8 mouse cellular contexts compared by ENCODE assay signal in the genomic region with DNA sequence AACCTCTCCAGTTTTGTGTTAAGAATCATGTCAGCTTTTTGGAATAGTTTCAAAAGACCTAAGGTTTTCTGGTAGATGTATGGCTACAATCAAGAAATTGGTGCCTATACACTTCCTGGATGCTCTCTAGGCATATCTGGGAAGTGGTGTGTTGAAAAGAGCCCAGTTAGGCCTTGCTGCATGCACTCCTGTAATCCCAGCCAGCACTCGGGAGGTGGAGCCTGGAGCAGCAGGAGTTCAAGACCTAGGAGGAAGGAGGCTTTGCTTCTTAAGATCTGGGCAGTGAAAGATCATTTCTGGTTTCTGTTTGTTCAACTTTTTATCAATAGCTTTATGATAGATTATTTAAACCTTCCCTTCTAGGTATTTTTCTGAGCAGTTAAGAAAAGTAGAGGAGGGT. TPM values are rescaled to one million over a fixed set of nuclear protein-coding genes. Genes with fewer than 3 reads are reported as not detected.
DNase-seq lines count a peak whose midpoint lies in the region; ATAC-seq and TF ChIP-seq lines count a peak whose summit lies in the region.

No protein-coding gene starts in this region.

- peak overlapping the region; percentile 77 for H3K4me2 ChIP-seq in forebrain, embryonic 14.5 days (ENCODE audit: low read length)
- H3K4me2 ChIP-seq in liver, embryonic 13.5 days = peak overlapping the region; percentile 88

- intact Hi-C loops in gastrocnemius, adult 2 months (cut with DNase I) = no loop called here

- peak overlapping the region; percentile 95 for H3K4me3 ChIP-seq in erythroblast, embryonic 14.5 days (replicated peaks)
- peak overlapping the region; percentile 93 for H3K4me3 ChIP-seq in E14TG2a.4 (replicated peaks; ENCODE audit: low read length)
- H3K4me3 ChIP-seq in forebrain, embryonic 14.5 days (ENCODE audit: low read depth, low read length) = peak overlapping the region; percentile 95
- peak overlapping the region; percentile 93 for H3K4me3 ChIP-seq in liver, embryonic 13.5 days (replicated peaks)
- H3K4me3 ChIP-seq in gastrocnemius, adult 2 months = no peak overlapping the region

- peak overlapping the region; percentile 94; the same call in 1 of the 2 replicates for H3K9ac ChIP-seq in forebrain, embryonic 14.5 days (ENCODE audit: low read length)
- peak overlapping the region; percentile 93 for H3K9ac ChIP-seq in liver, embryonic 13.5 days

- WGBS in forebrain, embryonic 14.5 days = 0% methylated on average over 1 of the region's 1 CpGs
- WGBS in liver, embryonic 13.5 days (ENCODE audit: insufficient replicate concordance) = 25% methylated on average over 1 of the region's 1 CpGs

- H3K27ac ChIP-seq in forebrain, embryonic 14.5 days (ENCODE audit: low read depth, low read length) = no peak overlapping the region
- no peak overlapping the region for H3K27ac ChIP-seq in liver, embryonic 13.5 days
- H3K27ac ChIP-seq in gastrocnemius, adult 2 months = no peak overlapping the region

- ATAC-seq in erythroblast, adult 5-6 weeks (replicated peaks; ENCODE audit: low FRiP score, poor library complexity, severe bottlenecking) = no peak
- ATAC-seq in forebrain, embryonic 14.5 days = no peak
- no peak for ATAC-seq in liver, embryonic 13.5 days (ENCODE audit: low read depth)

- peaks cover 5% of the 10 kb centered on the region for H3K27me3 ChIP-seq in erythroblast, embryonic 14.5 days (ENCODE audit: control insufficient read depth)
- H3K27me3 ChIP-seq in E14TG2a.4 (ENCODE audit: insufficient read depth, low read length) = no peaks in the 10 kb centered on the region
- H3K27me3 ChIP-seq in forebrain, embryonic 14.5 days (replicated peaks; ENCODE audit: control insufficient read depth, insufficient read depth, low read length) = no peaks in the 10 kb centered on the region
- H3K27me3 ChIP-seq in liver, embryonic 13.5 days = no peaks in the 10 kb centered on the region

- peaks cover 34% of the 10 kb centered on the region for H3K4me1 ChIP-seq in erythroblast, embryonic 14.5 days (ENCODE audit: control insufficient read depth)
- H3K4me1 ChIP-seq in E14TG2a.4 (replicated peaks; ENCODE audit: low read depth, low read length) = peaks cover 78% of the 10 kb centered on the region
- H3K4me1 ChIP-seq in forebrain, embryonic 14.5 days (ENCODE audit: control insufficient read depth, insufficient read depth, low read length) = peaks cover 17% of the 10 kb centered on the region
- peaks cover 57% of the 10 kb centered on the region for H3K4me1 ChIP-seq in liver, embryonic 13.5 days (replicated peaks)

- no peaks in the 10 kb centered on the region for H3K9me3 ChIP-seq in erythroblast, embryonic 14.5 days (ENCODE audit: control insufficient read depth, low read length)
- H3K9me3 ChIP-seq in E14TG2a.4 (ENCODE audit: low read length) = no peaks in the 10 kb centered on the region
- no peaks in the 10 kb centered on the region for H3K9me3 ChIP-seq in forebrain, embryonic 14.5 days (replicated peaks; ENCODE audit: control insufficient read depth, low read length)
- no peaks in the 10 kb centered on the region for H3K9me3 ChIP-seq in liver, embryonic 13.5 days (replicated peaks)

- no peak for TF ChIP-seq CTCF in E14TG2a.4 (conservative IDR thresholded peaks at IDR 0.05; ENCODE audit: low read length)
- TF ChIP-seq CTCF in gastrocnemius, adult 2 months (IDR thresholded peaks at IDR 0.05) = no peak

- no peak for DNase-seq in forebrain, embryonic 14.5 days (ENCODE audit: low spot score)
- no peak for DNase-seq in liver, embryonic 13.5 days
- no peak for DNase-seq in thymus, adult 18-20 months
- no peak for DNase-seq in gastrocnemius, adult 2 months
- DNase-seq in cerebellum, postnatal 14 days = no peak

- H3K36me3 ChIP-seq in erythroblast, embryonic 14.5 days (ENCODE audit: control insufficient read depth) = peaks cover 34% of the 10 kb centered on the region
- peaks cover 41% of the 10 kb centered on the region for H3K36me3 ChIP-seq in E14TG2a.4 (ENCODE audit: insufficient read depth, low read length)
- H3K36me3 ChIP-seq in forebrain, embryonic 14.5 days (ENCODE audit: control insufficient read depth, insufficient read depth, low read length) = peaks cover 6% of the 10 kb centered on the region
- peaks cover 19% of the 10 kb centered on the region for H3K36me3 ChIP-seq in liver, embryonic 13.5 days

RNA-seq across cellular contexts. Expression of a gene that starts 1.8 kb away (rescaled TPM):
- polyA plus RNA-seq in erythroblast, embryonic 14.5 days (2012) = 1.5 and 2.7 TPM in 2 replicates
- total RNA-seq in erythroblast, adult 5-6 weeks (2015; ENCODE audit: low replicate concordance) = 13.6 and 14.4 TPM in 2 replicates
- 22.0 and 32.9 TPM in 2 replicates for total RNA-seq in erythroblast, adult 5-6 weeks (2017; ENCODE audit: low replicate concordance)
- polyA plus RNA-seq in forebrain, embryonic 14.5 days (2014; fragmentation: Nextera tagmentation; extraction: Ambion mirVana) = 94.8 and 99.7 TPM in 2 replicates
- 47.5 and 51.9 TPM in 2 replicates for polyA plus RNA-seq in liver, embryonic 13.5 days (2015; fragmentation: Nextera tagmentation; extraction: Ambion mirVana)
- total RNA-seq in gastrocnemius, adult 2 months (2021) = 10 to 100 TPM; 35.0 to 42.0 TPM

RNA-seq across cellular contexts. Expression of a gene that starts 13.3 kb away (rescaled TPM):
- polyA plus RNA-seq in erythroblast, embryonic 14.5 days (2012) = 1.4 TPM in 2 replicates
- total RNA-seq in erythroblast, adult 5-6 weeks (2015; ENCODE audit: low replicate concordance) = 1.3 and 12.3 TPM in 2 replicates
- 10.2 and 16.3 TPM in 2 replicates for total RNA-seq in erythroblast, adult 5-6 weeks (2017; ENCODE audit: low replicate concordance)
- 17.6 and 21.6 TPM in 2 replicates for polyA plus RNA-seq in forebrain, embryonic 14.5 days (2014; fragmentation: Nextera tagmentation; extraction: Ambion mirVana)
- 9.7 and 10.6 TPM in 2 replicates for polyA plus RNA-seq in liver, embryonic 13.5 days (2015; fragmentation: Nextera tagmentation; extraction: Ambion mirVana)
- 10 to 100 TPM; 11.1 to 13.6 TPM for total RNA-seq in gastrocnemius, adult 2 months (2021)

RNA-seq across cellular contexts. Expression of a gene that starts 39.1 kb away (rescaled TPM):
- 3.7 and 4.6 TPM in 2 replicates for polyA plus RNA-seq in erythroblast, embryonic 14.5 days (2012)
- 27.0 and 27.1 TPM in 2 replicates for total RNA-seq in erythroblast, adult 5-6 weeks (2015; ENCODE audit: low replicate concordance)
- 26.5 and 32.5 TPM in 2 replicates for total RNA-seq in erythroblast, adult 5-6 weeks (2017; ENCODE audit: low replicate concordance)
- polyA plus RNA-seq in forebrain, embryonic 14.5 days (2014; fragmentation: Nextera tagmentation; extraction: Ambion mirVana) = 28.0 and 38.6 TPM in 2 replicates
- polyA plus RNA-seq in liver, embryonic 13.5 days (2015; fragmentation: Nextera tagmentation; extraction: Ambion mirVana) = 19.2 and 20.2 TPM in 2 replicates
- 100 to 1,000 TPM; 395 to 484 TPM for total RNA-seq in gastrocnemius, adult 2 months (2021)

RNA-seq across cellular contexts. Expression of a gene that starts 59.0 kb away (rescaled TPM):
- 0.20 TPM in 1 of 2 replicates, not detected in the other for polyA plus RNA-seq in erythroblast, embryonic 14.5 days (2012)
- not detected in 2 replicates for total RNA-seq in erythroblast, adult 5-6 weeks (2015; ENCODE audit: low replicate concordance)
- total RNA-seq in erythroblast, adult 5-6 weeks (2017; ENCODE audit: low replicate concordance) = not detected in 2 replicates
- 14.7 and 15.0 TPM in 2 replicates for polyA plus RNA-seq in forebrain, embryonic 14.5 days (2014; fragmentation: Nextera tagmentation; extraction: Ambion mirVana)
- 19.7 and 20.0 TPM in 2 replicates for polyA plus RNA-seq in liver, embryonic 13.5 days (2015; fragmentation: Nextera tagmentation; extraction: Ambion mirVana)
- total RNA-seq in gastrocnemius, adult 2 months (2021) = 10 to 100 TPM; 21.4 to 31.0 TPM

Comparison
In these comparisons a context has a peak if more than half of its experiments do, and no peak if none do; other contexts are left out.
1. RNA of a gene that starts 1.8 kb away (polyA plus RNA-seq): 94.8 to 99.7 TPM in forebrain, embryonic 14.5 days and 47.5 to 51.9 TPM in liver, embryonic 13.5 days; 1.5 to 2.7 TPM in erythroblast, embryonic 14.5 days; every median in the first group is over 10 times any median in the second.